Mouse (Mus musculus): ENCODE measurements around the gene Timm8a2. TPM values are rescaled to one million over a fixed set of nuclear protein-coding genes. Genes with fewer than 3 reads are reported as not detected.

Timm8a2 gene
- total and polyA plus RNA-seq, 2 experiments from 2014 or later = 0.60 TPM; not detected in 1

GRCm38 (mm10) chr14:122056871-122057270 is 22.4 kb downstream of the Timm8a2 start:
- Histone ChIP-seq H3K4me2 (ENCODE audit: low read depth, low read length, poor library complexity, severe bottlenecking) (no peak overlapping the region), H3K9me3 (ENCODE audit: low read length) (no peaks in the 10 kb centered on the region), H3K36me3 (ENCODE audit: insufficient read depth, low read length) (no peaks in the 10 kb centered on the region), H3K27me3 (ENCODE audit: insufficient read depth, low read length) (no peaks in the 10 kb centered on the region), H3K9ac (replicated peaks; ENCODE audit: low read length, poor library complexity, severe bottlenecking) (no peak overlapping the region), H3K4me3 (ENCODE audit: low read depth, low read length) (no peak overlapping the region), H3K27ac (ENCODE audit: low read depth, low read length) (no peak overlapping the region), H3K4me1 (ENCODE audit: insufficient read depth, low read length) (no peaks in the 10 kb centered on the region)
- no peak for TF ChIP-seq CTCF (IDR thresholded peaks at IDR 0.05)
- WGBS = 80% methylated on average over 6 of the region's 6 CpGs
- DNase-seq (ENCODE audit: low spot score) = no peak
- no peak for ATAC-seq (ENCODE audit: low FRiP score)

- TF ChIP-seq CTCF (IDR thresholded peaks at IDR 0.05) = no peak
- Histone ChIP-seq H3K27ac (ENCODE audit: low read depth, low read length) (no peak overlapping the region), H3K4me3 (ENCODE audit: low read depth, low read length) (no peak overlapping the region), H3K27me3 (ENCODE audit: insufficient read depth, low read length) (no peaks in the 10 kb centered on the region), H3K4me1 (ENCODE audit: insufficient read depth, low read length) (no peaks in the 10 kb centered on the region), H3K4me2 (ENCODE audit: low read depth, low read length, poor library complexity, severe bottlenecking) (no peak overlapping the region), H3K9me3 (ENCODE audit: low read length) (no peaks in the 10 kb centered on the region), H3K9ac (replicated peaks; ENCODE audit: low read length, poor library complexity, severe bottlenecking) (no peak overlapping the region), H3K36me3 (ENCODE audit: insufficient read depth, low read length) (no peaks in the 10 kb centered on the region)
- WGBS = 50% methylated on average over 2 of the region's 2 CpGs
- DNase-seq (ENCODE audit: low spot score) = no peak
- ATAC-seq (ENCODE audit: low FRiP score) = no peak
These were observed 23.5 kb downstream of the Timm8a2 start for GRCm38 (mm10) chr14:122057941-122058346.

GRCm38 (mm10) chr14:122060642-122061041 is 26.2 kb downstream of the Timm8a2 start:
- TF ChIP-seq CTCF (IDR thresholded peaks at IDR 0.05) = peak; percentile 92
- Histone ChIP-seq H3K9me3 (ENCODE audit: low read length) (no peaks in the 10 kb centered on the region), H3K27ac (ENCODE audit: low read depth, low read length) (no peak overlapping the region), H3K36me3 (ENCODE audit: insufficient read depth, low read length) (no peaks in the 10 kb centered on the region), H3K27me3 (ENCODE audit: insufficient read depth, low read length) (no peaks in the 10 kb centered on the region), H3K4me1 (ENCODE audit: insufficient read depth, low read length) (no peaks in the 10 kb centered on the region), H3K9ac (replicated peaks; ENCODE audit: low read length, poor library complexity, severe bottlenecking) (no peak overlapping the region), H3K4me3 (ENCODE audit: low read depth, low read length) (no peak overlapping the region), H3K4me2 (ENCODE audit: low read depth, low read length, poor library complexity, severe bottlenecking) (no peak overlapping the region)
- DNase-seq (ENCODE audit: low spot score) (peak; percentile 70), ATAC-seq (ENCODE audit: low FRiP score) (peak; percentile 54; the same call in 1 of the 2 replicates)
- WGBS = 7% methylated on average over 3 of the region's 3 CpGs

GRCm38 (mm10) chr14:122061376-122061775 is 26.9 kb downstream of the Timm8a2 start:
- no peak overlapping the region for H3K27ac ChIP-seq (ENCODE audit: low read depth, low read length)
- H3K4me2 ChIP-seq (ENCODE audit: low read depth, low read length, poor library complexity, severe bottlenecking) = no peak overlapping the region
- H3K4me3 ChIP-seq (ENCODE audit: low read depth, low read length) = no peak overlapping the region
- no peak overlapping the region for H3K9ac ChIP-seq (replicated peaks; ENCODE audit: low read length, poor library complexity, severe bottlenecking)
- no peaks in the 10 kb centered on the region for H3K9me3 ChIP-seq (ENCODE audit: low read length)
- TF ChIP-seq CTCF (IDR thresholded peaks at IDR 0.05) = no peak
- no peaks in the 10 kb centered on the region for H3K36me3 ChIP-seq (ENCODE audit: insufficient read depth, low read length)
- no peaks in the 10 kb centered on the region for H3K27me3 ChIP-seq (ENCODE audit: insufficient read depth, low read length)
- WGBS = 83% methylated on average over 6 of the region's 6 CpGs
- ATAC-seq (ENCODE audit: low FRiP score) (no peak), DNase-seq (ENCODE audit: low spot score) (no peak)
- H3K4me1 ChIP-seq (ENCODE audit: insufficient read depth, low read length) = no peaks in the 10 kb centered on the region

- Histone ChIP-seq H3K4me3 (ENCODE audit: low read depth, low read length) (no peak overlapping the region), H3K27ac (ENCODE audit: low read depth, low read length) (no peak overlapping the region), H3K9ac (replicated peaks; ENCODE audit: low read length, poor library complexity, severe bottlenecking) (no peak overlapping the region), H3K4me1 (ENCODE audit: insufficient read depth, low read length) (no peaks in the 10 kb centered on the region), H3K36me3 (ENCODE audit: insufficient read depth, low read length) (no peaks in the 10 kb centered on the region), H3K9me3 (ENCODE audit: low read length) (no peaks in the 10 kb centered on the region), H3K4me2 (ENCODE audit: low read depth, low read length, poor library complexity, severe bottlenecking) (no peak overlapping the region), H3K27me3 (ENCODE audit: insufficient read depth, low read length) (no peaks in the 10 kb centered on the region)
- 83% methylated on average over 10 of the region's 10 CpGs for WGBS
- no peak for DNase-seq (ENCODE audit: low spot score)
- ATAC-seq (ENCODE audit: low FRiP score) = no peak
- no peak for TF ChIP-seq CTCF (IDR thresholded peaks at IDR 0.05)
These were observed 28.1 kb downstream of the Timm8a2 start for GRCm38 (mm10) chr14:122062411-122063090.

- no peak for TF ChIP-seq CTCF (IDR thresholded peaks at IDR 0.05)
- ATAC-seq (ENCODE audit: low FRiP score) (no peak), DNase-seq (ENCODE audit: low spot score) (no peak)
- Histone ChIP-seq H3K4me3 (ENCODE audit: low read depth, low read length) (no peak overlapping the region), H3K27ac (ENCODE audit: low read depth, low read length) (no peak overlapping the region), H3K27me3 (ENCODE audit: insufficient read depth, low read length) (no peaks in the 10 kb centered on the region), H3K36me3 (ENCODE audit: insufficient read depth, low read length) (no peaks in the 10 kb centered on the region), H3K9me3 (ENCODE audit: low read length) (no peaks in the 10 kb centered on the region), H3K4me1 (ENCODE audit: insufficient read depth, low read length) (no peaks in the 10 kb centered on the region), H3K9ac (replicated peaks; ENCODE audit: low read length, poor library complexity, severe bottlenecking) (no peak overlapping the region), H3K4me2 (ENCODE audit: low read depth, low read length, poor library complexity, severe bottlenecking) (no peak overlapping the region)
- 77% methylated on average over 5 of the region's 5 CpGs for WGBS
These were observed 29.1 kb downstream of the Timm8a2 start for GRCm38 (mm10) chr14:122063599-122063998.

Measured in midbrain, postnatal 0 days (tissue).